Mouse (Mus musculus) right cerebral cortex, postnatal 4 days (tissue): ENCODE results near the gene Npb.

Source experiments
- DNase-seq: peaks from one replicate; pipeline ENCODE4 v3.0.0-alpha.2; 2022

The Npb gene

GRCm38 (mm10) chr11:120633520-120634343 lies 25.5 kb downstream of the Npb start, which contains the start of gene Mafg:
TSS of gene Mafg (minus strand) at chr11:120633600.
- peak; percentile 92 for DNase-seq

- no peak for DNase-seq
Measured at GRCm38 (mm10) chr11:120634810-120635209, 26.5 kb downstream of the Npb start.

- no peak for DNase-seq
Measured at GRCm38 (mm10) chr11:120641255-120641654, 33.0 kb downstream of the Npb start.

GRCm38 (mm10) chr11:120641869-120642268 lies 33.6 kb downstream of the Npb start:
- no peak for DNase-seq

DNA sequence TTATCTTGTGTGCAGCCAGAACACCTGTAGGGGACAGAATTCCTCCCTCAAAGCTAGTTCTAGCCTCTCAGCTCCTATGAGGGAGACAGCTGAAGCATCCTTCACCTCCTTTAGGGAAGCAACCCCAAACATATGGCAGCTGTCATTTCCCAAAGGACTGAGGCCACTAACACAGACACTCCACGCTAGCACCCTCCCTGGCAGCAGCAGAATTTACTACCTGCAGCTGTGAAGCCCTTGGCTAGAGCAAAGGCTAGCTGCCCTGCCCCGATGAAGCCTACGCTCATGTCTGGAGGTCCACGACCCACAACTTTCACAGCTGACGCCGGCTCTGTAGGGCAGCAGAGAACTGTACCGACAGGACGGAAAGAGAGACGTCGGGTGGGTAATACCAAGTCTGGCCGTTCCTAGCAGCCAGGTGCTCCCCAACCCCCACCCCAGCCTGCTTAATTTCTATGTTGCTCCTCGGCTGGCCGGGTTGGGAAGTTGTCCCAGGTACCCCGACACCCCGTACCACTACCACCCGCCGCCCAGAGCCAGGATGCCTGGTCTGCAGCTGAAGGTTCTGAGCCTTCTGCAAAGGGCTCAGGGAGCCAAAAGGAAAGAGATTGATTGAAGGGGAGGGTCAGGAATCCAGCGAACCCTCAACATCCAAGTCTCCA lies 34.8 kb downstream of the Npb start:
- DNase-seq, result no peak

- DNase-seq, result peak; percentile 89
Measured at GRCm38 (mm10) chr11:120643601-120643987, 35.3 kb downstream of the Npb start, which contains the start of gene Pycr1. TSS of gene Pycr1 (minus strand) at chr11:120643769.

GRCm38 (mm10) chr11:120647047-120647830 lies 39.0 kb downstream of the Npb start:
- no peak for DNase-seq

- DNase-seq, result no peak
Measured at GRCm38 (mm10) chr11:120648001-120648476, 39.8 kb downstream of the Npb start, which contains the start of gene Myadml2. TSS of gene Myadml2 (minus strand) at chr11:120648158.

DNA sequence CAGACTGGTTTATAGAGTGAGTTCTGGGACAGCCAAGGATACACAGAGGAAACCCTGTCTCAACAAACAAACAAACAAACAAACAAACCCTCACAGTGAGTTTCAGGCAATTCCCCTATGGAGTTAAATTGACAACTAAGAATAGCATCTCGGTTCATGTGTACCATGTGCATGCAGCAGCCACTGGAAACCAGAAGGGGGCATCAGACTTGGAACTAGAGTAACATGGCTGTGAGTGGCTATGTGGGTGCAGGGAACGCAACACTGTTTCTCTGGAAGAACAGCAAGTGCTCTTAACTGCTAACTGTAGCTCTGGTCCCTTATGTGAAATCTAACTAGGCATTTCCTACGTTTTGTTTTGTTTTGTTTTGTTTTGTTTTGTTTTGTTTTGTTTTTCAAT lies 43.6 kb downstream of the Npb start:
- no peak for DNase-seq

DNA sequence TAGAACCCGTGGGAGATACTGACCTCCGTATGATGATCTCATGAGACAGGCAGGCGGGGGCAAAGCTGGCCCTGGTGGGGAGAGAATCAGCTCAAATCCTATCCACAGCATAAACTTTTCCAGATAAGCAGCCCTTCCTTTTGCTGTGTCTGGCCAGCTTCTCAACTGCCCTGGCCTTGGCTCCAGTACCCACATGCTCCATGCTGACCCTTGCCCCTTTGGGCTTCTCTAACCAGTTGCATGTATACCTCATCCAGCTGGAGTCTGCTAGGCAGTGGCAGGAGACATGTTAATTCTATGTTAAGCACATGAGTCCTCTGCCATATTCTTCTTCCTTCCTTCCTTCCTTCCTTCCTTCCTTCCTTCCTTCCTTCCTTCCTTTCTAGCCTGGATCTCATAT lies 46.5 kb downstream of the Npb start:
- DNase-seq, result no peak

GRCm38 (mm10) chr11:120657301-120657700 lies 49.0 kb downstream of the Npb start:
- DNase-seq, result no peak
